Mouse (Mus musculus) liver, embryonic 14.5 days (tissue): ENCODE data around the gene Pnmal1. TPM values are rescaled to one million over a fixed set of nuclear protein-coding genes. Genes with fewer than 3 reads are reported as not detected.

Experiments
- ATAC-seq: fragments of 200-750 bp; cut with Nextera tagmentation; 2 replicates; pipeline ENCODE4 v1.8.0; 2017; ENCODE audit warnings: moderate number of reproducible peaks, mild to moderate bottlenecking, moderate library complexity; ENCODE audit not compliant: insufficient read depth
- DNase-seq, 3 experiments: peaks; one replicate each; pipeline ENCODE4 v3.0.0-alpha.2; 2012 to 2013; ENCODE audit warnings: low read depth in 3 of 3, low spot score in 3 of 3
- H3K27ac ChIP-seq: fragments of 300-500 bp; sonication (generic); 2 replicates; pipeline ENCODE4 v1.5.1; 2014; ENCODE audit warnings: moderate library complexity, mild to moderate bottlenecking, control low read depth, inconsistent platforms
- H3K27me3 ChIP-seq: fragments of 300-500 bp; sonication (generic); 2 replicates; pipeline ENCODE4 v1.6.1; 2014; ENCODE audit warnings: mild to moderate bottlenecking, low read length, moderate library complexity; ENCODE audit not compliant: control insufficient read depth, insufficient read depth
- H3K36me3 ChIP-seq: fragments of 300-500 bp; sonication (generic); replicated peaks from 2 replicates; pipeline ENCODE4 v1.6.1; 2014; ENCODE audit warnings: low read depth; ENCODE audit not compliant: control insufficient read depth, insufficient read depth
- H3K4me1 ChIP-seq, 2 experiments: fragments of 200-500 bp in 1 of 2; fragments of 300-500 bp in 1 of 2; sonication (generic) in 1 of 2; replicated peaks; 2 replicates each; pipeline ENCODE4 v1.6.1; 2012 to 2014; ENCODE audit warnings: antibody characterized with exemption in 1 of 2, inconsistent platforms in 1 of 2, low read length in 1 of 2; ENCODE audit not compliant: control insufficient read depth in 2 of 2, insufficient read depth in 2 of 2
- H3K4me2 ChIP-seq: fragments of 300-500 bp; sonication (generic); 2 replicates; pipeline ENCODE4 v1.6.1; 2014; ENCODE audit warnings: low read depth, mild to moderate bottlenecking, control low read depth, moderate library complexity
- H3K4me3 ChIP-seq, 2 experiments: fragments of 200-500 bp in 1 of 2; fragments of 300-500 bp in 1 of 2; sonication (generic) in 1 of 2; 2 replicates each; pipeline ENCODE4 v1.5.1; 2012 to 2014; ENCODE audit warnings: low read depth in 2 of 2, low read length in 2 of 2, mild to moderate bottlenecking in 2 of 2, control low read depth in 1 of 2, inconsistent platforms in 1 of 2, moderate library complexity in 1 of 2; ENCODE audit not compliant: insufficient read depth in 1 of 2
- H3K9ac ChIP-seq: fragments of 300-500 bp; sonication (generic); replicated peaks from 2 replicates; pipeline ENCODE4 v1.6.1; 2014; ENCODE audit warnings: mild to moderate bottlenecking, control low read depth, moderate library complexity
- H3K9me3 ChIP-seq: fragments of 300-500 bp; sonication (generic); 2 replicates; pipeline ENCODE4 v1.6.1; 2016; ENCODE audit warnings: low read length, mixed read lengths; ENCODE audit not compliant: control insufficient read depth
- CTCF ChIP-seq: IDR thresholded peaks from 2 replicates; pipeline ENCODE4 v1.5.1; 2016; ENCODE audit warnings: antibody characterized with exemption, low read depth, control low read depth
- EP300 ChIP-seq: IDR thresholded peaks from 2 replicates; pipeline ENCODE4 v1.6.1; 2016; ENCODE audit warnings: antibody characterized with exemption, low read depth
- WGBS: fragments of 180-500 bp; shearing (Covaris S2); extraction: QIAGEN DNeasy Blood & Tissue Kit; methylation state at CpG from one replicate; pipeline ENCODE4 v1.1.7; 2014; ENCODE audit not compliant: insufficient replicate concordance; 5-methylcytosine and 5-hydroxymethylcytosine counted together
- polyA plus RNA-seq, 2 experiments: library from polyadenylated mRNA; depleted of rRNA in 1 of 2; stranded (reverse) in 1 of 2; unstranded in 1 of 2; fragments of >200 nt; fragmentation: Nextera tagmentation in 1 of 2; extraction: Ambion mirVana in 1 of 2; gene quantifications; 2 replicates each; pipeline versions ENCODE4 v1.2.1 to v1.2.3; 2012 to 2014

The Pnmal1 gene
- polyA plus RNA-seq, 2 experiments = 0.01 to 0.03 TPM

DNA sequence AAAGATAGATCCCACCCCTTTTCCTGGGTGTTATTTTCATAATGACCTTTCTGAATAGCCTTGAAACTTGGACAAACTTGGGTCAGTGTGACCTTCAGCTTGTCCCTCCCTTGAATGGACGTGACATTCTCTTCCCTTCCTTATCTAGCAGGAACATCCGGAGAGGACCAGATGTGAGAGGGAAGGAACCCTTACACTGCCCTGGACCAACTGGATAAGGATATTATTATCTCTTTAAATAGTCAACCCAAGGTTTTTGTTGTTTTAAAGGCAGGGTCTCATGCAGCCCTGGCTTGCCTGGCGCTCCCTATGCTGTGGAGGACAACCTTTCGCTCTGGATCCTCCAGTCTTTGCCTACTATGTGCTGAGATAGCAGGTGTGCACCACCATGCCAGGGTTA lies 39.8 kb downstream of the Pnmal1 start:
- H3K27me3 ChIP-seq = peaks cover 1% of the 10 kb centered on the region; the same call in 1 of the 2 replicates
- H3K4me1 ChIP-seq = peaks cover 5 to 16% of the 10 kb centered on the region in 2 experiments
- peak overlapping the region; percentile 50 for H3K4me2 ChIP-seq
- no peaks in the 10 kb centered on the region for H3K9me3 ChIP-seq
- 0 out of 2 replicates have a peak overlapping the region, but pooled peaks have one; percentile 4 for H3K9ac ChIP-seq
- no peak for TF ChIP-seq CTCF
- TF ChIP-seq EP300 = peak; percentile 74
- H3K36me3 ChIP-seq = no peaks in the 10 kb centered on the region
- 25% methylated on average over 4 of the region's 4 CpGs for WGBS
- H3K4me3 ChIP-seq = no peak overlapping the region
- peak; percentile 65 for ATAC-seq
- no peak overlapping the region; the same call in 1 of the 2 replicates for H3K27ac ChIP-seq
- peak; percentile 57 to 69 (median 61) for DNase-seq

DNA sequence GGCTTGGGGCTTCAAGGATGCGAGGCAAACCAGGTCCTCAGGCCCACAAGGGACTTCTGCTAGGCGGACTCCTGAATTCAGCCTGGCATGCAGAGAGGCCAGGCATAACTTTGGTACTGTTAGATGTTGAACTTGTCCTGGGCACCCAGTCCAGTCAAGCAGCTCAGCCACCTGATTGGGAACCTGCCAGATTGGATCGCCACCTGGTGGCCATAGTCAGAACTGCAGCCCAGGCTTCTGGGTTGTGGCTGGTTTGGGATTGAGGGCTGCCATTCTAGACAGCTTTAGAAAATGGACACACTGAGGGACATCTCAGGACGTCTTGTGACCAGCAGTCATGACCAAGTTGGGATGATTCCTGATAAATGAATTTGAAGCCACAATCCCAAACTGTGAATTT lies 40.2 kb downstream of the Pnmal1 start:
- H3K27ac ChIP-seq = no peak overlapping the region; the same call in 1 of the 2 replicates
- ATAC-seq = peak; percentile 58; the same call in 1 of the 2 replicates
- WGBS = 18% methylated on average over 4 of the region's 4 CpGs
- H3K9ac ChIP-seq = 0 out of 2 replicates have a peak overlapping the region, but pooled peaks have one; percentile 4
- peaks cover 5 to 12% of the 10 kb centered on the region in 2 experiments for H3K4me1 ChIP-seq
- no peaks in the 10 kb centered on the region for H3K9me3 ChIP-seq
- DNase-seq = peak; percentile 60 to 67 (median 60)
- peak overlapping the region; percentile 50 for H3K4me2 ChIP-seq
- no peaks in the 10 kb centered on the region; the same call in 1 of the 2 replicates for H3K27me3 ChIP-seq
- H3K36me3 ChIP-seq = no peaks in the 10 kb centered on the region
- TF ChIP-seq CTCF = peak; percentile 100
- TF ChIP-seq EP300 = no peak
- no peak overlapping the region for H3K4me3 ChIP-seq

DNA sequence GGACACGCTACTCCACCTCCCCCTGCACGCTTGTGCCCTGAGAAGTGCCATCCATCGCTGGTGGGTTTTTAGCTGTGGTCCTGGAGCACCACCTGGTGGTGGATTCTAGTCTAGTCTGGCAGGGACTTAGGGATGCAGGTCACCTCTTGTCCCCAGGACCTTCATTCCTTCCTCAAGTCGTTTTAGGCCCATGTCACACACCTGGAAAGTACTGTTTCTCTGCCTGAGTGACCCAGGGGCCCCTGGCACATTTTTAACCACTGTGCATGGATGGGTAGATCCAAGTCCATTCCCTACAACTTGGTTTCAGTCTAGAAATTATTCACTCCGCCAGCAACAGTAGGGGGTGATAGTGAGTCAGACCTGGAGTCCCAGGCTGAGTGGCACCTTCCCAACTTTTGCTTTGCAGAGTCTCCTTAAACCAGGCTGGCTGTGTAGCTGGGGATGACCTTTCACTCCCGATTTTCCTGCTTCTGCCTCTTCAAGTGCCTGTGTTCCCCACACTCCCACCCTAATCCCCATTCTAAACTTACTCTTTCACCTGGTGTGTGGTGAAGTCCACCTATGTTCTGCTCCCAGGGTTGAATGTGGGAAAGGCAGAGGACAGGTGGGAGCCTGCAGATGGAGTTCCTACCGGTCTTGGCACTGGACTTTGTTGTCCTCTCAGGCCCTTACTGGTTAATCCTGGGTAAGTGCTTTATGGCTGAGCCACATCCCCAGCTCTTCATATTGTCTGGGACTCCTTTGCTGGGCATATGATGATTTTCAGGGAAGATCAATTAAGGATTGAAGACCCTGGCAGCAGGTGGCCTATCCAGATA lies 43.1 kb downstream of the Pnmal1 start:
- Histone ChIP-seq H3K9me3 (no peaks in the 10 kb centered on the region), H3K4me2 (no peak overlapping the region), H3K9ac (no peak overlapping the region), H3K27me3 (no peaks in the 10 kb centered on the region), H3K4me1 (peaks cover 5 to 10% of the 10 kb centered on the region in 2 experiments), H3K36me3 (peaks cover 16% of the 10 kb centered on the region), H3K27ac (no peak overlapping the region), H3K4me3 (no peak overlapping the region)
- WGBS = 15% methylated on average over 7 of the region's 7 CpGs
- peak; percentile 54 for ATAC-seq
- TF ChIP-seq EP300 (no peak), CTCF (peak; percentile 94)
- peak; percentile 62 to 63 (median 63) for DNase-seq

DNA sequence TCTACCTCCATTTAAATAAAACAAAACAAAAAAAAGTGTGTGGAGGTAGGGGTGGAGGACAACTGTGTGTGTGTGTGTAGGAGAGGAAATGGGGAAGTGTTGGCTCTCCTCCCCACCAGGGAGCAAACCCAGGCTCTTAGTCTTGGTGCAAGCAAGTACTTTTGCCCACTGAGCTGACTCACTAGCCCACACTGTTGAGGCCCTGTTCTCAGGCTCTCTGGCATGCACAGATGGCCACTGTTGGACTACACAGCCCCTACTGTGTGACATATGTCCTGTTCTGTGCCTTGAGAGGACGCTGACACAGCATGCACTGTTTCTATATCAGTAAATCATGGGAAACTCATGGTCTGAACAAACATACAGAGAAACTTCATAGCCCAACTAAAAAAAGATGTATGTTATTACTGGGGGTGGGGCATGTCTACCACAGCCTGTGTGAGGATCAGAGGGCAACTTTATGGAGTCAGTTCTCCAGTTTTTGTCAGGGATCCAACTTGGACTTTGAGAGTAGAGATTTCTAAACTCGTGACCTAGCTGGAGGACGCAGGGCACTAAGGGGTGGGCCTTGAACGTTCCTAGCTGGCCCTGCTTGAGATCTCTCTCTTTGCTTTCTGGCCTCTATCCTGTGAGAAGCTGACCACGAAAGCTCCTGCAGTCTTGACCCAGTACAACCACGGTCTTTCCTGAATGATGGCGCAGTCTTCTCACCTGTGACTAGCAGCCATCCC lies 43.9 kb downstream of the Pnmal1 start:
- Histone ChIP-seq H3K27ac (peak overlapping the region; percentile 23; the same call in 1 of the 2 replicates), H3K4me2 (no peak overlapping the region), H3K36me3 (peaks cover 18% of the 10 kb centered on the region), H3K9me3 (no peaks in the 10 kb centered on the region), H3K4me1 (peaks cover 5 to 10% of the 10 kb centered on the region in 2 experiments), H3K4me3 (no peak overlapping the region), H3K9ac (no peak overlapping the region), H3K27me3 (no peaks in the 10 kb centered on the region)
- no peak for DNase-seq
- TF ChIP-seq EP300 (no peak), CTCF (no peak)
- ATAC-seq = 0 out of 2 replicates have a peak, but pooled peaks have one; percentile 4
- 62% methylated on average over 7 of the region's 7 CpGs for whole genome bisulfite sequencing

DNA sequence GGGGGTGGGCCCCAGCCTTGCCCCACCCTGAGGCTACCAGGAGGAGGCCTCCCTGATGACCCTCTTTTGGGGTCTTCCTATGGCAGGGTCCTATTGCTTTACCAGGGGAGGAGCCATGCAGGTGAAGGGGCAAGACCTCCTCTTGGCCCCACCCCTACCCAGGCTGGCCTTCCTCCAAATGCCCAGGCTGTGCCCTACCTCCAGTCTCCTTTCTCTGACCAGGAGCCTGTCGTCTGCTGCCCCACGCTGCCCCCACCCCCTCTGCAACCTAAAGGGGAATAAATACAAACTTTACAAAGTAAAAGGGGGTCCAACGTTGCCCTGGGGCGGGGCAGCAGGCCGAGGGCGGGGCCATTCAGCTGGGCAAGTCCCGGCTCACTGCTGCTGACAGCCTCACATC lies 45.2 kb downstream of the Pnmal1 start:
- 70% methylated on average over 7 of the region's 7 CpGs for WGBS
- ATAC-seq (no peak), DNase-seq (no peak)
- H3K4me2 ChIP-seq = no peak overlapping the region
- no peak overlapping the region for H3K9ac ChIP-seq
- TF ChIP-seq EP300 (no peak), CTCF (no peak)
- H3K27me3 ChIP-seq = no peaks in the 10 kb centered on the region
- no peaks in the 10 kb centered on the region for H3K4me1 ChIP-seq
- no peaks in the 10 kb centered on the region for H3K9me3 ChIP-seq
- H3K36me3 ChIP-seq = peaks cover 20% of the 10 kb centered on the region
- no peak overlapping the region for H3K4me3 ChIP-seq
- H3K27ac ChIP-seq = no peak overlapping the region
